Mouse (Mus musculus) lung, postnatal 36 days (tissue): ENCODE measurements around the gene Golga2.
"Not testable (repeated sequence)": the region's sequence is repeated elsewhere in the genome, so short reads cannot be mapped to it uniquely, and the experiment has no call there.

ENCODE experiments used
- DNase-seq: peaks from one replicate; pipeline ENCODE4 v3.0.0; 2022; ENCODE audit warnings: mixed read lengths

The Golga2 gene

DNA sequence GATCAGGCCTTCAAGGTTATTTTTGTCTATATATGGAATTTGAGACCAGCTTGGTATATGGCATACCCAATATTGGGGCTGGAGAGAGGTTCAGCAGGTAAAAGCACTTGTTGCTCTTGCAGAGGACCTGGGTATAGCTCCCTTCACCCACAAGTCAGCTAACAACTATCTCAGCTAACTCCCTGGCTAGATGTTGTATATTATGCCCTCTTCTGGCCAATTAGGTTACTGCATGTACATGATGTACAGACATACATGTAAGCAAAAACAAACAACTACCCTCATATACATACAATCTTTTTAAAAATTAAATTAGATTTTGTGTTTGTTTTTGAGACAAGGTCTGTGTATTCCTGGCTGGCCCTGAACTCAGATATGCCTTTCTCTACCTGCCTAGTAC, 2.4 kb downstream of the Golga2 start:
- peak; percentile 81 for DNase-seq

DNA sequence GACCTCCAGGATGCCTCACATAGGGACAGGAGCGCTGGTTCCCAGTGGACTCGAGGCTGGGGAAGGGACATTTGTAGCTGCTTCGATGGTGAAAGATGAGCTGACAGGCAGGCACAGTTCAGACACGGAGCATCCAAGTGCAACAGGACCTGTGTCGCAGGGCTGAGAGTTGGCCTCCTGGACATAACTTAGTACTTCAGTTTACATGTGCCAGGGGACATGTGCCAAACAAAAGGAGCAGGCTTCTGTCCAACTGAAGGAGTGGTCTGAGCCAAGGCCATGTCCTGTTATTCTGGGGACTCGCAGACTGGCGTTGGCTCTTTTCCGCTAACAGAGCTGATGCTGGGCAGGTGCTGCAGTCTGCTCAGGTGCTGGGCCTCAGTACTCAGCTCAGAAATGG, 7.2 kb downstream of the Golga2 start:
- DNase-seq, result peak; percentile 72

DNA sequence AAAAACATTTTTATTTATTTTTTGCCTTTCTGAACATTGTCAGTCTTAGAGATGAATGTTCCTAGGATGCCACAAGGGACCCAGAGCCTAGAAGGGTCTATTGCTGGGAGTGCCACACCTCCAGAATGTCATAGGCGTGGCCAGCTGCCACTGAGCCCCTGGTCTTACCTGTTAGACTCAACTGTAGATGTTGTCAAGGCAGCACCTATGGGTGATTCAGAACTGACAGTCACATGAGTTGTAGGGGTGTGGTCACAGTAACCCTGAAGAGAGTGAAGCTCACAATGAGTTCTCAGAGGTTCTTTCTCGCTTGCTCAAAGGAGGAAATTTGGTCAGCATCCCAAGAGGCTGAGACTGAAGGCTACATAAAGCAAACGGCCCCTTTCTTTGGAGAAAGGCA, 8.1 kb downstream of the Golga2 start:
- no peak for DNase-seq

DNA sequence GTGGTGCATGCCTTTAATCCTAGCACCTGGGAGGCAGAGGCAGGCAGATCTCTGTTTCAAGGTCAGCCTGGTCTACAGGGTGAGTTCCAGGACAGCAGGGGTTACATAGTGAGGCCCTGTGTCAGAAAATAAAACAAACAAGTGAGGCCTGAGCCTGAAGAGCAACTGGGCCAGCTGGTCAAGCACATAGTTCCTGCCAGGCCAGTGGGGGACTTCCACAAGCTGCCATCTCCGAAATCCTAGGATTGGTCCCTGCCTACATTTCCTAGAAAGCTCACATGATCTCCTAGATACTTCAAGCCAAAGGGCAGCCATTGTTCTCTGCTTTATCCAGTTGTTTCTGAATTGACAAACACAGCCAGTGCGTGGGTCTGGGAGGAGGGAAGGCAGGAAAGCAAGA, 8.7 kb downstream of the Golga2 start:
- not testable (repeated sequence) for DNase-seq

DNA sequence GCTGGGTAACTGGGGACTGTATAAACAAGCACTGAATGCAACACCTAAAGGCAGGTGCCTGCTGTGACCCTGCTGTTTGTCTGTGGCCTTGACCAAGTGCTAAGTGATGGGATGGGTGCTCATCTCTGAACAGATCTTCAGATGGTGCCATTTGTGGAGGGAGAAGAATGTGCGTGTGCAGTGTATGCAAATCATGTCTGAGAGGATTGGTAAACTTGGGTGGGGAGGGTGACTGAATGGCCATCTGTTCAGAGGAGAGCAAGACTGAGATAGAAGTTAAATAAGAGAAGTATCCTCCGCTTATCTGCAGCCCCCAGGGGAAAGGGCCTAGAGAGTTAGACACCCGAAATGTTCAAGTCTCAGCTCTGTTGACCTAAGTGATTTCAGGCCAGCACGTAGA, 12.3 kb downstream of the Golga2 start:
- no peak for DNase-seq

DNA sequence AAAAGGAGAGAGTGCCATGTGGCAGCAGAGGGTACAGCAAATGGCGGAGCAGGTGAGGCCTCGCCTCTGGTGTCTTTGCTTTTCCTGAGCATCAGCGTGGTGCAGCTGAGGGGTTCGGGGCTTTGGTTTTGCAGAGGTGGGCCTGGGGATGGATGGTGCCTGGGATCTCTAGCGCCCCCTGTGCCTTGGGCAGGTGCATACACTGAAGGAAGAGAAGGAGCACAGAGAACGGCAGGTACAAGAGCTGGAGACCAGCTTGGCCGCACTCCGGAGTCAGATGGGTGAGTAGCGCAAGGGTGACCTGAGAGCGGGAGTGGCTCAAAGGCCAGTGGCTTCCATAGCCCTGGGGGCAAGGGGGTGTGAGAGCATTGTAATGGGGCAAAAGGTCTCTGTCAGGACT, 15.8 kb downstream of the Golga2 start:
- DNase-seq, result no peak

DNA sequence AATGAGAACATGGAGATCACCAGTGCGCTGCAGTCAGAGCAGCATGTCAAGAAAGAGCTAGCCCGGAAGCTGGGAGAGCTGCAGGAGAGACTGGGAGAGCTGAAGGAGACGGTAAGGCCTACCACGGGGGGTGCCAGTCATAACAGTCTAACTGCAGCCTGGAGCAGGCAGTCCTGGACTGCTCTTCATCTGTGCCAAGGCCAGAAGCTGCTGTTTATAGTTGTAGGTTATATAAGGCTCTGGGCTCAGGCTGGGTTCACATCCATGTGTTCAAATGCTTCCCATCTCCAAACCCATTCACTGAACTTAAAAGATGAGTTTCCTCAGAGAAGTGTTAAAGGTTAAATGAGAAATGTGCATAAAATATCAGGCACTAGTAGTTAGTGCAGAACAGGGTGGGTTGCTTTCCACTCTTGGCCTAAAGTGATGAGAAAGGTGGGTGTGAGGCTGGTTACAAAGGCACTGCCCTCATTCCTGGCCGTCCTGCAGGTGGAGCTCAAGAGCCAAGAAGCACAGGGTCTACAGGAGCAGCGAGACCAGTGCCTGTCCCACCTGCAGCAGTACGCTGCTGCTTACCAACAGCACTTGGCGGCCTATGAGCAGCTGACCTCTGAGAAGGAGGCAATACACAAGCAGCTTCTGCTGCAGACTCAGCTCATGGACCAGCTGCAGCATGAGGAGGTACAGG, 17.1 kb downstream of the Golga2 start:
- DNase-seq, result peak; percentile 61

DNA sequence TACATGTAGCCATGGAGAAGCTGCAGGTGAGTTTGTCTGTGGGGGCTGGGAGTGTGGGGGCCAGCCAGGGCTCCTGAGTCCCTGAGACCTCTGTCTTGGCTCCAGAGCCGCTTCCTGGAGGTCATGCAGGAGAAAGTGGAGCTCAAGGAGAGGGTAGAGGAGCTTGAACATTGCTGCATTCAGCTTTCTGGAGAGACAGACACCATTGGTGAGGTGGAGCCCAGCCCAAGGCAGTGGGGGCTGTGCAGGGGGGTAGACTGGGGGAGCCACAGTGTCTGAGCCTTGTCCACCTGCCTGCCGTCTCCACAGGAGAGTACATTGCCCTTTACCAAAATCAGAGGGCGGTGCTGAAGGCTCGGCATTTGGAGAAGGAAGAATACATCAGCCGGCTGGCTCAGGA, 18.5 kb downstream of the Golga2 start:
- DNase-seq, result no peak

DNA sequence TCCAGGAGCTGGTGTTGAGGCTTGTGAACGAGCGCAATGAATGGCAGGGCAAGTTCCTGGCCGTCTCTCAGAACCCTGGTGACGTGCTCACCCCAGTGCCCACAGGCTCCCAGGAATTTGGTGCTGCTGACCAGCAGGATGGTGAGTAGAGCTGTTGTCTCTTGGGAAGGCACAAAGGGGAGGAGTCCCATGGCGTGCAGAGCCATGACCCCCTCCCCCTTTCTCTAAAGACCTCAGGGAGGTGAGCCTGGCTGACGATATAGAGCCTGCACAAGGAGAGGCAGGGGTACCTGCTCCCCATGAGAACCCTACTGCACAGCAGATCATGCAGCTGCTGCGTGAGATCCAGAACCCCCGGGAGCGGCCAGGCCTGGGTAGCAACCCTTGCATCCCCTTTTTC, 19.0 kb downstream of the Golga2 start:
- no peak for DNase-seq

DNA sequence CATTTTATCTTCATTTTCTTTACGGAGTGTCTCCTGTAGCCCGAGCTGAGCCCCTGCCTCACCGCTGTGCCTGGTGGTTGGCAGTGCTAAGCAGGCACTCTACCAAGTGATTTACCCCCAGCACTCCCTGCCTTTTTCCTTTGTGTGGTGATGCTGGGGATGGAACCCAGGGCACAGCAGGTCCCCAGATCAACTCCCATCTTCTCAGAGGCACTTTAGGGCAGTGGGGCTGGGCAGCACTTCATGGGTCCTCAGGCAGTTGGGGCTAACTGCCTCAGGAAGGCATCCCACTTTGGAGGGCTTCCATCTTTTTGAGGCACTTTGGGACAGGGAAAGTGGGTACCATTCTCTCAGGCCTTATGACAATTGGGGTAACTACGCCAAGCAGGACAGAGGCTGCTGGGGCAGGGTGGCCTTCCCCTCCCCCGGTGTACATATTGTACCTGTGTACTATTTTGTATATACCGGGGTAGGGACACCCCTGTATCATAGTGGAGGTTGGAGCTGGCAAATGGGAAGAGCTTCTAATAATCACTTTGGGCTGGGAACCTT, 20.1 kb downstream of the Golga2 start:
- DNase-seq, result no peak

DNA sequence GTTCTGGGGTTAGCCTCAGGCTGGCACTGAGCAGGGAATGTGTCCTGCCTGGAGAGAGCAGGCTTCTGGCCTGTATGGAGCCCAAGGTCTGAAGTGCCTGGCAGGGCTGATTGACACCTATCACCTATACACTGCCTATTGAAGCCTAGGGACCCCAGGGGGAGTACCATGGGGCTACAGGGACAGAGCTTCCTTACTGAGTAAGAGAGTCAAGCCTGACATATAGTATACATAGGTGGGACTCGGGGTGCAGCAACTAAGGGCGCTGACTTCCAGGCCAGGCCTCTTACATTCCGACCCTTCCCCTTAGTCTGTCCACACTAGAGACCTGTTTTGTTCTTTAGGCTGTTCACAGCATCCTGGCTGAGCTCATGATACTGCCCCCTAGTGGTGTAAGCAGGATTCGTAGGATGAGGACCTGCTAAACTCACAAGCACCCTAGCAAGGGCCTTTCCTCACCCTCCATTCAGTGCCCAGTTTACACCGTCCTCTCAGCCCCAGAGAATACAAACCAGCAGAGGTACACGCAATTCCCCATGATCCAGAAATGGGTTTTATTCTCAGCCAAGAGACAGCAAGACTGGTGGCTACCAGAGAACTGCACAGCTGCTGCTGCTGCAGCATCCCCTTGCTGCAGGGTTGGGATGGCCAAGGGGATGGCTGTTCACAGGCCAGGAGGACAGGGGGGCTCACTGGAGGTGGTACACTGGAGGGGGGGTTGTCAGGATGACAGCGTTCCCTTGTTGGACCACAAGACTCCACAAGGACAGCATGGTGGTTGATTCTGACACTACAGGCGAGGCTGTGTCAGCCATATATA, 21.0 kb downstream of the Golga2 start:
- DNase-seq, result peak; percentile 76

DNA sequence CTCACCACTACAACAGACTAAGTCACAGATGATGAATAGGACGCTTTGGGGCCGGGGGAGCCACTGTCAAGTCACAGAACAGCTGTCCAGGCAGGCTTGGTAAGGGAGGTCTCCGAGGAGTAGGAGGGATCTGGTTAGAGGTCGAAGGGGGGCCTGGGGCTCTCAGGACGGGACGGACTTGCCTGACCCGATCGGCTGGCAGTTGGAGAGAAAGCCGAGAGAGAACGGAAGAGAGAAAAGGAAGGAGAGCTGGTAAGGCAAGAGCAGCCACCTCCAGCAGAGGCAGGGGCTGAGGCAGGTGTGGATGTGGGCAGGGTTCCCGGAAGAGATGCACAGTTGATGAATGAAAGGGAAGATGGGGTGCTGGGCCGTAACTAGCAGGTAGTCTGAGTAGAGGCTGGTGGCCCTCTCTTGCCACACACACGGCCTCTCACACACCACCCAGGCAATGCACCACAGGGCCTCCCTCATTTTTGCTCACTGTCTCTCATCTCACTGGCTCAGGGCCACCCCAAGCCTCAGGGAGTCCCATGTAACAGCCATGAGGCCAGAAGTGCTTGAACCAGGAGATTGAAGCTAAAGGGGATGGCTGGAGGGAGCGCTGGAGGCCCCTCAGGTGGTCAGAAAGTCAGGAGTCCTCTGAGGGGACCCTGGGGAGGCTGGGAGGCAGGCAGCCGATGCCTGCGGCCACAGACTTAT, 21.8 kb downstream of the Golga2 start:
- DNase-seq, result no peak

DNA sequence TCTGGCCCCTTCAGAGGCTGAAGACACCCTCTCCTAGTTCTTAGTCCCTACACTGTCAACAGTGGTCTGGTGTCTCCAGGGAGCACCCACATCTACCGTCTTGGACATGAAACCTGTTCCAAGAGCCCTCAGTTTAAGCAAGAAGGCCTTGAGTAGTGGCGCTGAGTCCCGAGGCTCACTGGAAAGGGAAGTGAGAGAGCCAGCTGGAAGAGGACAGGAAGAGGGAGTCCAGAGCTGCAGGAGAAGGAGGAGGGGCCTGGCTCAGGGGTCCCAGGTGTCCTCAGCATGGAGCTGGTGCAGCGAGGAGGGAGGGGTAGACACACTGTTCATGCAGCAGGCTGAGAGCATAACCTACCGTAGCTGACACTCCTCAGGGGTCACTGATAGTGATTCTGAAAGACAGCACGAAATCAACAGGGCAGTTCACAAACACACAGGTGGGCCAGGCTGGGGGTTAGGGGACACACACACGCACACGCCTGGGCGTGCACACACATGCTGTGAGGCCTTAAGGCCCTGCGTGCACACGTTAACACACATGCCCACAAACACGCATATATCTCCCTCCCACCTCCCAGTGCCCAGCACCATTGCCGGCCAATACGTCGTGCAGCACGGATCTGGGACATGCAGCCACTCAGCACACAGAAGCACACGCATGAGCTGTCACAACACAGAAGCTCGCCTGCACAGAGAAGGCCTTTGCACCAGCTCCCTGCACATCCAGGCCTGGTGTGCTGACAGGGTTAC, 23.1 kb downstream of the Golga2 start:
- DNase-seq, result no peak

DNA sequence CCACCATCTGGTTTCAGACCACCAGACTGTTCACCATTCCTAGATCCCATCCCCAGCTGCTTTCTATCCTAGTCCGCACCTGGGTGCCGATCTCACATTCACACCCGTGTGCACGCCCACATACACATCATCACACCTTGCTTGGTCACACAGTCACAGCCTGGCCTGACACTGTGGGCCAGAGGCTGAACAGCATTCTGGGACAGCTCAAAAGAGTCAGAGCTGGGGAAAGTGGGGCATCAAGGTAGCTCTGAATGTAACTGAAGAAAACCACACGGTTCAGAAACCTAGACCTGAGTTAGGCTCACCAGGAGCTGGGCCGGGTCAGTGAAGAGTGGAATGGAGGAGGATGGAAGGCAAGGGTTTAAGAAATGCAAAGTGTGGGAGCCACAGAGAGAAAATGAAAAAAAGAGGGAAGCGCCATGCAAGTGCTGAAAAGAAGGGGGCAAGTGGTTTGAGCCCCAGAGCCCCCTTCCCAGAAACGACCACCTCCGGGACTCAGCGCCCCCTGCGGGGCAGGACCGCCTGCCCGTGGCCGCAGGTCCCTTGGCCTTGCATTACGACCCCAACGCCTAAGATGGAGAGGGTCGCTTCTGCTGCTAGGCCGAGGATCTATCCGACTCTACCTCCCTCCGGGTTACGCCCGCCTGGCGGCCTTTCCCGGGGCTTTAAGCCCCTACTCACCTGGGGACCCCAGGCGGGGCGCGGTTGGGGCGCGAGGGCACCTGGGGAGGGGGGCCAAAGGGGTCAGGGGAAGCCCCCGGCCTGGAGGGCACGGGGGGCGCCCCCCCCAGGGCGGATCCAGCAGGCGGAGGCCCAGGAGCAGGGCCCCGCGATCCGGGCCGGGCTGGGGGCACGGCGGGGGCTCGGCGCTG, 24.5 kb downstream of the Golga2 start:
- DNase-seq, result no peak

DNA sequence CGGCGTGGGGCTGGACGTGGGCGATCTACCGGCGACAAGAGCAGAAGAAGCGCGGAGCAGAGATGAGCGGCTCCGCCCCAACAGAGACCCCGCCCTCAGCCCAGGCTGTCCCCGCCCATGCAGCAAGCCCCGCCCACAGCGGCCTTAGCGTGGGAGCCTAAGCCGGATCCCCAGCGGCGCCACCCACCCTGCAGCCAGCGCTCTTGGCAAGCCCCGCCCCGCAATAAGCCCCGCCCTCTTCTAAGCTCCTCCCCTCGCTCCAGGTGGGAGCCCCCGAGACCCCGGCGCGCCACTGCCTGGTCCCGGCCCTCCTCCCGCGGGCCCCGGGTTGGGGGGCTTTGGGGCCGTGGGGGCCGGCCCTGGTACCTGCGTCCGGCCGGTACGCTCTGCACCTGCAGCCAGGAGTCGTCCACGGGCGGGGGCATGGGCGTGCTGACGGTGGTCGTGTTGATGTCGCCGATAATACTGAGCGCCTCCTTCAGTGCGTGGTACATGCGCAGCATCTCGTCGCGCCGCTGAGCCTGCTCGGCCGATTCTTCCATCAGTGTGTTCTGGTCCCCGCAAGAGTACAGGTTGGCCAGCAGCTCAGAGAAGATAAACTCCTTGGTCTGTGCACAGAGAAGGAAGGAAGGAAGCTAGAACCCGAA, 25.3 kb downstream of the Golga2 start:
- peak; percentile 85 for DNase-seq

DNA sequence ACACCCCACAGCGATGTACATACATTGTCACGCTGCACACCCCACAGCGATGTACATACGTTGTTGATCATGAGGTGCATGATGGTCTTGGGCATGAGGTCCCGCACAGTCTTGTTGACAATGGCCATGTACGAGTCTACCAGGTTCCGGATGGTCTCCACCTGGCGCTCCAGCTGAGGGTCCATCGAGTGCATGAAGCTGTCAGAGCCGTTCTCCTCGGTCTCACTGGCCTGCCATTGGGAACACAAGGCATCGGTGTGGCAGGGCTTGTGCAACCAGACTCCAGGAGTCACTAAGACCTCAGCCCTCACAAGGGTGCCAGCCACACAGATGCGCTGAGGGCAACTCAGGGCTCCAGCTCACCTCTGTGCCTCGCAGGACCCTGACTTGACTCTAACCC, 27.6 kb downstream of the Golga2 start:
- DNase-seq, result no peak

DNA sequence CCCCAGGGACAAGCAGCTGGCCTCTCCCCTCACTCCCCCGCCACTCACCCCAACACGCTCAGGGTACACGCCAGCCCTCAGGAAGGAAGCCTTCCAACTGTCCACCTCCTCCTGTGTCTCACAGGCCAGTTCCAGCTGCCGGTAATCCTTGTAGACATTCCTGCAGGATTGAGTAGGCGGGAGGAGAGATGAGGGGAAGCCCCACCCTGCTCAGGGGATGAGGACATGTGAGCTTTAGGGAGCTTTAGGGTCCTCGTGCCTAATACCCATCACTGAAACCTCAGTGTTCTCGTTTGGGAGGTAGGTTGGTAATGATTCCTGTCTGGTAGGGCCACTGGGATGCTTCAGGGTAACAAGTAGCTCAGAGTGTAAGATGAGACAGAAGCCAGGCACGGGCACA, 28.6 kb downstream of the Golga2 start:
- peak; percentile 37 for DNase-seq

DNA sequence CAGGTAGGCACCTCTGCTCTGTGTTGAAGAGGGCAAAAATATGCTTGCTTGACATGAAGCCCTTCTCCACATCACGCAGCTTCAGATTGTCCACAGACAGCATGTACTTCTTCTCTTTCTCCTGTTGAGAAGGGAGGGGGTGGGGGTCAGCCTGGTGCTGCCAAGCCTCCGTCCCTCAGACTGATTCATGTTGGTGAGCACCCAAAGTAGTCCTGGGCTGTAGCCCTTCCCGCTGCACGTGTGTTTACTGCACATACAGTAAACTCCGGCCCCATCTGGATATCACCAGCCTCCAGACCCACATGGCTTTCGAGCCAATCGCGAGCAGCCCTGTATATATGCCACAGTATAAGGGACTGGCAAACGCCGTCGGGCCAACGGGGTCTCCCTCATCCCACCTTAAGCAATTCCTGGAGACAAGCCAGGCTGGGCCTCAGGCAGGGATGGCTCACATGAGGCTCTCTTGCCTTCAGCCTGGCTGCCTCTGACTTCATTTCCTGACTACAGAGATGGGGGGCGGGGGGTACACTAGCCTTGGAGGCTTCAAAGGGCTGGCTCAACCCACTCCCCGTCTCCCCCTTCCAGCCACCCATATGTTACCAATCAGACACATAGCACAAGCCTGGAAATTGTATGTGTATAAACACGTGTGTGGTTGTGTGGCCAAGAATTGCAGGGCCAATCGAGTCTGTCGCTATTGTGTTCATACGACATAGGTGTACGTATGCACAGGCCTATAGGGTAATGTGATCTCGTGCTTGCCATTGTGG, 29.9 kb downstream of the Golga2 start:
- DNase-seq, result no peak

DNA sequence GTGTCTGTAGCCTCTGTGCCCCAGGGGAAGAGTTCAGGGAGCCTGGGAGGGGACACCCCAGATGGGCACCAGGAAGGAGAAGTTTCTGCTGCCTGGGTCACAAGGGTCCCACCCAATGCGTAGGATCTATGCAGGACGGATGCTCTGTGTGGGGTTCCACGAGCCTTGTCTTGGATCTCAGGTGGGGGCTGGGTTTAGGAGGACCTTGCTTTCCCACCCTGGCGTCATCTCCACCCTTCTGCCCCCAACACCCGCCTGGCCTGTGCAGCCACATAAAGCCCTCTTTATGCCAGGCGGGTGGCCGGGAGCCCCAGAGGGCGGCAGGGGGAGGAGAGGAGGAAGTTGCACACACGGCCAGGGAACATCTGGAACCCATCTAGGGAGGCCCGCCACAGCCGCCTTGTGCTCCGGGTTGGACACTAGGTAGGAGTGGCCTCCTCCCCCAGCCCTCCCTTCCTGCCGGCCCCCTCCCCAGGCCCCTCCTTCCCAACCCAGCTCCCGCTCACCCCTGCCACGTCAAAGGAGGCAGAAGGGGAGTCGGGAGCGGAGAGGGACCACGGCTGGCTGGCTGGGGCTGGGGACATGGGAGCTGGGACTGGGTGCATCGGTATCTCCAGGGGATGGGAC, 30.7 kb downstream of the Golga2 start:
- DNase-seq, result peak; percentile 65
